Mouse (Mus musculus) spleen, adult 2 months (tissue): ENCODE data around the gene Rpl13a.

Source experiments
- CTCF ChIP-seq: fragments of 200-500 bp; IDR thresholded peaks from 2 replicates; pipeline ENCODE4 v1.5.1; 2011; ENCODE audit warnings: mild to moderate bottlenecking, inconsistent platforms; ENCODE audit not compliant: insufficient read depth, insufficient read length, insufficient replicate concordance; ENCODE audit errors: extremely low read depth
- POLR2A ChIP-seq: fragments of 200-500 bp; IDR thresholded peaks from 2 replicates; pipeline ENCODE4 v1.6.1; 2011; ENCODE audit warnings: low read depth, low read length, inconsistent platforms

- TF ChIP-seq CTCF = peak; percentile 7; the same call in 1 of the 2 replicates
- no peak for TF ChIP-seq POLR2A
Measured at GRCm38 (mm10) chr7:45154993-45155514, 26.5 kb upstream of the Rpl13a start.
